Mouse (Mus musculus): ENCODE data around the gene Tmc7.
A peak's percentile ranks its signal among the peaks of the same experiment; 100 is the strongest.

Tmc7 gene

GRCm38 (mm10) chr7:118502333-118502732 lies 82.2 kb downstream of the Tmc7 start:
- ATAC-seq (ENCODE audit: low TSS enrichment), result 0 out of 2 replicates have a peak, but pooled peaks have one; percentile 27

- 0 out of 2 replicates have a peak, but pooled peaks have one; percentile 13 for ATAC-seq (ENCODE audit: low TSS enrichment)
Observed at GRCm38 (mm10) chr7:118499784-118500435, 84.6 kb downstream of the Tmc7 start.

- no peak for ATAC-seq (ENCODE audit: low TSS enrichment)
Observed at GRCm38 (mm10) chr7:118498984-118499783, 85.4 kb downstream of the Tmc7 start.

- ATAC-seq (ENCODE audit: low TSS enrichment), result no peak
Observed at GRCm38 (mm10) chr7:118494892-118495579, 89.5 kb downstream of the Tmc7 start.

- no peak for ATAC-seq (ENCODE audit: low TSS enrichment)
Observed at GRCm38 (mm10) chr7:118493892-118494291, 90.6 kb downstream of the Tmc7 start.

- peak; percentile 44 for ATAC-seq (ENCODE audit: low TSS enrichment)
Observed at GRCm38 (mm10) chr7:118491431-118492147, 92.9 kb downstream of the Tmc7 start, which contains the start of gene Itpripl2. Gene Itpripl2 (minus strand): TSS chr7:118491975.

- ATAC-seq (ENCODE audit: low TSS enrichment), result no peak
Observed at GRCm38 (mm10) chr7:118490666-118491430, 93.7 kb downstream of the Tmc7 start.

GRCm38 (mm10) chr7:118489706-118490665 lies 94.5 kb downstream of the Tmc7 start:
- no peak for ATAC-seq (ENCODE audit: low TSS enrichment)

- no peak for ATAC-seq (ENCODE audit: low TSS enrichment)
Observed at GRCm38 (mm10) chr7:118488060-118488664, 96.4 kb downstream of the Tmc7 start.

GRCm38 (mm10) chr7:118486917-118487316 lies 97.6 kb downstream of the Tmc7 start:
- ATAC-seq (ENCODE audit: low TSS enrichment), result no peak
